Mouse (Mus musculus) spleen, adult 12 weeks (tissue): ENCODE measurements at regions not wholly inside any gene's neighbourhood (a gene's known extent, or its start where the extent isn't known, plus 50 kb on each side); places are given as distances from the start of the nearest gene placed in this dataset.

Source experiments
- DNase-seq: peaks from one replicate; pipeline ENCODE4 v3.0.0; 2022; ENCODE audit warnings: low spot score

DNA sequence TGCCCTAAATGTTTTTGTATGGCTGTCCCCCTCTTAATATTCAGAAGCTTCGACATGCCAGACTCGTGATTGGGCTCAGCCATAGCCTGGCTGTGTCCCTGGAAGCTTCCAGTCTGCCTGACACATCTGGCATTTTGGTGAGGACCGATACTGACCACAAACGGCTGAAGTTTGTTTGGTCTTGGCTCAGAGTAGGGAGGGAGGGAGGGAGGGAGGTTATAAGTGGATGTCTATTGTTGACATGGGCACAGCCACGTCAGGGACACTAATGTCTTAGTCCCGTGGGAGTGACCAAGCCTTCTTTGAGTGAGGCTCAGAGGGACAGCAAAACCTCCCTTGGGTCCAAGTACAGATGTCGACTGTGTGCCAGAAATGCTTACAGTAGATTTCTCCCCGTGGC is 151.7 kb downstream of the Chst1 start:
- DNase-seq: no peak

DNA sequence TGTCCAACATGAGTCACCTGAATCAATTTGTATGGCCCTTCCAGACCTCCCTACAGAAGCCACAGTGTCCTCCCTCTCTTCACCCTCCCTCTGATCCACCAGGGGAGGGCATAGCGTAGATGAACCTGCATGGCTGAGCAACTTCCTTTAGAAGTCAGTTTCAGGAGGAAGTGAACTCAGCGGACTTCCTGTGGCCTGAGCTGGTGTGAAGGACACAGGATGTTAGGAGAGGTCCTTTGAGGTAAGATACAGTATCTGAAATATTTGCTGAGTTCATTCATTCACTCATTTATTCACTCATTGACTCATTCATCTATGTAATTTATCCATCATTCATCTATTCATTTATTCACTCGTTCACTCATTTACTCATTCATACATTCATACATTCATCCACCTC is 152.6 kb downstream of the Chst1 start:
- DNase-seq: no peak

DNA sequence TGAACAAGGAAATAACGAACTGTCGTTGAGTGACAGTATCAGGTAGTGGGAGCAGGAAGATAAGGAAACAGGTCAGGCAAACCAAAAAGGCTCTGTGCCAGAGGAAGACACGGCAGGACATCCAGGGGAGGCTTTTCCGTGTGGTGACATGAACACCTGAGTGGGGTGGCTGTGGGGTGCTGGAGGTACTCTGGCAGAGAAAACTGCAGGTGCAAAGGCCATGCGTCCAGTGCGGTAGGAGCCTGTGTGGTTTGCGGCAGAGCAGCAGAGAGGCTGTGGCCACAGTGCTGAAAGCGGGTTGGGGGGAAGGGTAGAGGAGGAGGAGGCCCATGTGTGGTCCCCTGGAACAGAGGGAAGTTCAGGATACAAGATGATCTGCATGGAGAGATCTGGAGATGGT is 153.3 kb downstream of the Chst1 start:
- DNase-seq: no peak

DNA sequence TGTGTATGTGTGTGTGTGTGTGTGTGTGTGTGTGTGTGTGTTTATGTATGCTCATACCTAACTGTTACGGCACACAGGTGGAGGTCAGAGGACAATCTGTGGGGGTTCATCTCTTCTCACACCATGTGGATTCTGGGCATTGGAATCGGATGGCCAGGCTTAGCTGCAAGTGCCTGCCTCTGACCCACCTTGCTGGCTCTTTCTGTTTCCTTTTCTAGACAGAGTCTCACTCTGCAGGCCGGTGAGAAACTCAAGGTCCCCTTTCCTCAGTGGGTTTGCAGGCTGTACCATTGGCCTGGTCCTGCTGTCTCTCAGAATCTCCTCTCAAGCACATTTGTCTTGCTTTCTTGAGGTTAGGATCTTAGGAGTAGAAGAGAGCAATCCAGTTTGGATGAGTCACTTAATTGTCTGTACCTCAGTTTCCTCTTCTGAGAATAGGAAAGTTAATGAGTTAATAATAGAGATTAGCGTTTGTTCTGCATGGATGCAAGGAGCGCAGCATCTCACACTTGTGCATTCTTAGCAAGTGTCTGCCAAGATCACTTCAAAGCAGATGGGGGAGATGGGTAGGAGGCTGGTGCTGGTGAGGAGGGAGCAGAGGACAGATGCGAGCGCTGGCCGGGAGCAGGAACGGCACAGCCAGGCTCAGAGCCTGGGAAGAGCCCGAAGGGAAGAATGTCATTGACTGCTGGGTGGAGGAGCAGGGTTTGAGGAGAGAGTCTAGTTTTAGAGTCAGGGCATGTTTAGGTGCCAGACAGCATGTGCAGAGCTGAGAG is 155.2 kb downstream of the Chst1 start:
- no peak for DNase-seq

DNA sequence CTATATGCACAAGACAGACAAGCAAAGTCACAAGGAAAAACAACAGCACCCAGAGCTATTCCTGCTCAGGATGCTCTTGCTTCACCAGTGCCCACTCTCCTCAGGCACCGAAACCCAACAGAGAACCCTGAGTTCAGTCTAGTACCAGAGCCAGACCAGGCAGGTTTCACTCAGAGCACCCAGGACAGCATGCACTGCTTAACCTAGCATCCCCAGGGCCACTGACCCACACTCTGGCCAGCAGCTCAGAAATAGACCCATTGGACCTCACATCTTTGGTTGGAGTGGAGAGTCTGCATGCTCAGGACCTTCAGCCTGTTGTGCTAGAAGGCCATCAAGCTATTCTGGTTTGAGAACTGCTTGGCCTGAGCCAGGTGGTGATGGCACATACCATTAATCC is 157.0 kb downstream of the Chst1 start:
- no peak for DNase-seq

DNA sequence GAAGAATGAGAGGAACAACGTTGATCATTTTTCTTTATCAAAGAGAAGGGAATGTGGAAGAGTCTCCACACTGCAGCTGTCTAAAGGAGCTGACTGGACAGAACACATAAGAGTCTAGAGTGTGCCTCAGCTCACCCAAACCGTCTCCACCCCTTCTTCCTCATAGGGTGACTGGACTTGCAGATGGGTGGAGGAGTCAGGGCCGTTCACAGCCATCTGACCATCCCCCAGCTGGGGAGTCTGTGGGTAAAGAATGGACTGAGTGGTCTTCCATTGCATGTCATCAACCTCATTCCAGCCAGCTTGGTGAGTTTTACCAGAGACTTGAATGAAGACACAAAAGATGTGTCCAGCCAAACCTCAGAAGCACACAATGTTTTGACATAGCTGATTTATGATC is 156.1 kb upstream of the Syt13 start:
- DNase-seq: no peak

DNA sequence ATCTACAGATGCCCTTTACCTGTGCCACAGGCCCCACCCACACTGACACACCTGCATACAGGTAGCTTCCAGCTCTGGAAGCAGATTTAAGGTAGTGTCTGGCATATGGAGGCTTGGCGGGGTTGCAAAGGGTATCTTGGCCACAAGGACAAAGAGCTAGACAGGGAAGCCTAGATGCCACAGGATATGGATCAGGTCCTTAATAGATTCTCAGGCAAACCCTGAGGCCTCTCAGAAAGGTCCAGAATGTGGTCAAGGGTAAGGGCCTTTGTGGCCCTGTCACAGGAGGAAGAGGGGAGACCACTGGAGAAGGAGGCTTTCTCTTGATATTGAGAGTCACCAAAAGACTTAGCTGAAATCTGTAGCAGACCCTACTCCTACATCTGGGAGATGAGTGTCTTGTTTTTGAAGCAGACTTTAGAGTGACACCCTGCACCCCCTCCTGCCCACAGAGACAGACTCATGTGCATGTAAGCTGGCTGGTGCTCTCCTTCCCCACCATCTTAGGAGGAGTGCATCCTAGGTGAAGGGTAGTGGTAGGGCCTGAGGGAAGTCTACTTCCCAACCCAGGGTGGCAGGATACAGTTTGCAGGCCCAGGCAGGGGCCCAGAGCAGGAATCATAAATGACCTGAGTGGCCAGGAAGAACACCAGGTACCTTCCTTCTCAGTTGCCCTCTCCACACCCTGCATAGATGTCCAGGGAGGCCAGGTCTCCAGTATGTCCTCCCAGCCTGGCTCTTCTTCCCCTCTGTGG is 150.8 kb upstream of the Syt13 start:
- no peak for DNase-seq

DNA sequence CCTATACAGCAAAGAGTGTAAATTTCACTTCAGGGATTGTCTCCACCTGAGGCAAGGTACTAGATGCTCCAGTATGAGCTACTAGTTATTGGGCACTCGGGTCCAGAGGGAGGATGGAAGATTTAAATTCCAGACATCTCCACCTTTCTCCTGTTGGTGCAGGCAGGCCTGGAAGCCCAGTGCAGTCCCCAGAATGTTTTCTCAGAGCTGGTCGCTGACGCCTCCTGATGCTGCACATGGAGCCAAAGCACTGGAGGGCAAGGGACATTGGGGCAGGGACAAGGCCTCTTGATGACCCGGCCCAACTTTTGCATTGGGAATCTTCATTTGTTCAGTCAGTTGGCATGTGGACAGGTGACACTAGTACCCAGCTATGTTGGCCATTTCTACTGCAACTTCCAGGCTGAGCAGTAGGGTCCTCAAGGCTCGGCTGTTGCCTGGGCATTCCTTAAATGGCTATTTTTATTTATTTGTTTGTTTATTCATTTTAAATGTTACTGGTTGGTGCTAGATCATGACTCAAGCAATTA is 147.4 kb upstream of the Syt13 start:
- DNase-seq: no peak

DNA sequence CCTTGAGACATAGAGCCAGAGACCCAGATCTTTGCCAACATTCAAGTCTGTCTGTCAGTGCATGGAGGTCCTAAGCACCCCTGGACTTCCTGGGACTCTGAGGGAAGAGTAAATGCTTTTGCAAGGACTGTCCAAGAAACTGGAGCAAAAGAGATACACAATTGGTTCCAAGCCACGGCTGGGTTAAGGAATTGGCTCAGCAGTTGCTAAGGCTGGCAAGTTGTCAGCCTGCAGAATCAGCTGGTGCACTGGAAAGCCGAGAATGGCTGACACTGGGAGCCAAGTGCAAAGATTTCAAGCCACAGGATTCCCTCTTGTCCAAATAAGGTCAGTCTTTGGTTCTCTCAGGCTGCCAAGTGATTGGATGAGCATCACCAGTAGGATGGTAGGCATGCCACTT is 146.8 kb upstream of the Syt13 start:
- no peak for DNase-seq

DNA sequence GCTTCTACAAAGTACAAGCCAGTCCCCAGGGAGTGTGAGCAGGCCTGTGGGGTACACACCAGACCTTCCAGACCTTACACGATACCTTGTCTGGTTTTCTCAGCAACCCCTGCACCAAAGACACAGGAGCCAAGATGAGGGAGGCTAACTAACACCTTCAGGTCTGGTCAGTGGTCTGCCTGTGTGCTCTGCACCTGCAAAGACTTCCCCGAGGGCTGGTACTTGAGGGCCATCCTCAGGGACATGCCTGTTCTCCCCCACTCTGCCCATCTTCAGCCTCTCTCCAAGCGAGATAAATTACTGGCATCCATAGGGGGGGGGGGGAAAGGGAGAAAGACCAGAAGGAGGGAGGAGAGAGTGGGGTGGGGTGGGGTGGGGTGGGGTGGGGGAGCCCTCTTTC is 145.8 kb upstream of the Syt13 start:
- DNase-seq: no peak

DNA sequence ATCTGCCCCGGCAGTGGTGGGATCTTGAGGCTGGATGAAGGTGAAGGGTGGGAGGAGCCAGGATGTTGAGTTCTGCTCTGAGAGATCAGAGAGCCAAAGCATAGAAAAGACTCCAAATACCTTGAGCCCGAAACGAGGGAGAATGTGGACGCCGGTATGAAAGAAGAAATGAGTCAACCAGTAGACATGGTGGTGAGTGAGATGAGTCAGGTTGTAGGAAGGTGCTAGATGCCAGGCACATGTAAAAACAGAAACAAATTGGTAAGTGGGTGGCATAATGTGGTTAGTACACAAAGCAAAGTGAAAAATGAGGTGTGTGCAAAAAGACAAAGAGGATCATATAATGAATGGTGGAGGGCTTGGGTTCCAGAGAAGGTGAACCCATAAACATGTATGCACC is 144.8 kb upstream of the Syt13 start:
- no peak for DNase-seq

DNA sequence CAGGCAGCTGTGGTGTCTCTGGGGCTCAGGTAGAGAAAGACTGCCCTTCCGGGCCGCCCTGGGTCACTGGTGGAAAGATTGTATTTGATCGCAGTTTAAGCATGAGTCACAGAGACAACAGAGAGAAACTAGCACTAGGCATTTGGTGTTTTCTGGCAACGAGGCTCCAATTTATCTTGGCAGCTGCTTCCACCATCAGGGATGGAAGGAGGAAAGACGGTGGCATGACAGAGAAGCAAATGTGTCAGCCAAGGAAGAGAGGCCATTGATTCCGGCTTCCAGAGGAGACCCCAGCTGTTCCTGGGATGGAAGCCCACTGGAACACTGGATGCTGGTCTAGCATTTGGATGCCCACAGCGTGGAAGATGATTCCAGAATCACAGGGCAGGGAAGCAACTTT is 142.3 kb upstream of the Syt13 start:
- DNase-seq: no peak

DNA sequence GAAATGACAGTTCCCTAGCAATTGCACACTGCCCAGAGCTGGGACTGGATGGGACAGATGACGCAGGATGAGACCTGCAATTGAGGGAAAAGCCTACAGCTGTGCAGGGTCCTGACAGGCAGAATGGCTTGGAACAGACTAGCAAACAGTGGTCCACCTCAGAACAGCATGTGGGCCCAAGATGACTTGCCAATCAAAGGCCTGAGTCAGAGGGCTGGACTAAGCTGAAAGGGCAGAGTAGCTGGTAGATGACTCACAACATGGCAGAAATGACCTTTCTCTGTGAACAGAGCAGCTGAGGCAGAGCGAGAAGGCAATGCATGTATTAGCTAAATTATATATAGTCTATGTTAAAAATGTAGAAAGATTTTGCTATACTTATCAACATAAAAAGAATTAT is 138.4 kb upstream of the Syt13 start:
- DNase-seq: no peak

DNA sequence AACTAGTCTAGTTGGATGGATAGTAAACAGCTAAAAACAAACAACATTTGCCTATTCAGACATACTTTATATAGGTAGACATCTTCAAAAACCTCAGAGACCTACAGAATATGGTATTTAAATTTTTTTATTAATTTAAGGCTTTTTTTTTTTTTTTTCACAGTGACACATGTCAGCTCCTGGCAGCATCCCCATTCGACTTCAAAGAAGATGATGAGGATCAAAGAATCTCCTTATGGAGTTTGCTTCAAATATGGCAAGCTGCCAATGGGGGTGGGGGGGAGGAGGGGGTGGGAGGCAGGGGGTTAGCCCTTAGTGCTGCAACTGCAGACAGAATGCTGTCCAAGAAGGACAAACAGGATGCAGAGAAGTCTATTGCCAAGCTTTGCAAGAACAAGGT is 135.8 kb upstream of the Syt13 start:
- no peak for DNase-seq

DNA sequence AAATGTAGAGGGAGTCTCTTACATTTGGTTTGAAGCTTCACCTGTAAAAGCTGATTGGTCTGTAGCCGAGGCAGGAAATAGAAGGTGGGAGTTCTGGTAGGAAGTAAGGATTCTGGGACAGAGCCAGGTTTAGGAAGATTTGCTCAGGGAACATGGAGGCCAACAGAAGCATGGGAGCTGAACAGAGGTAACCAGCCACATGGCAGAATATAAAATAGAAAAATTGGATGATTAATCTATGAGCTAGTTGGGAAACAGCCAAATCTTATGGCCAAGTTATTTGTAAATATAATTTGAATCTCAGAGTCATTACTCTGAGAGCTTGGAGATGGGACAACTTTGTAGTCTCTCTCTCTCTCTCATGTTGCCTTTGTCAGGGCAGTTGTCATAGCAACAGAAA is 134.9 kb upstream of the Syt13 start:
- no peak for DNase-seq

DNA sequence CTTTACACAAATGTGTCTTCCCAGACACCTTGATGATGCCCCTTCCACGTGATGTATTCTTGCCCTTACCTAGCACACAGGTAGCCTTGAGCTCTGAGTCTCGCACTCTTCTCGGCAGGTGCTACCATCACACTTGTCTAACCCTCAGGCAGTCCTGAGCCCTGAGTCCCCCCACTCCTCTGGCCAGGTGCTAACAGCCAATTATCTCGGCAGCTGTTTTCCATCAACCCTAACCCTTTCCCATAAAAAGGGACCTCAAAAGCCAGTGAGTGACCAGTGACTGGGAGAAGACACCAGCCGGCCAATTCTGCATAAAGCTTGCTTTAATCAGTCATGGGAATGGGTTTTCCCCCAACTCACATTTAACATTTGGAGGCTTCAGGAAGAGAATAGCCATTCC is 133.4 kb upstream of the Syt13 start:
- DNase-seq: no peak

DNA sequence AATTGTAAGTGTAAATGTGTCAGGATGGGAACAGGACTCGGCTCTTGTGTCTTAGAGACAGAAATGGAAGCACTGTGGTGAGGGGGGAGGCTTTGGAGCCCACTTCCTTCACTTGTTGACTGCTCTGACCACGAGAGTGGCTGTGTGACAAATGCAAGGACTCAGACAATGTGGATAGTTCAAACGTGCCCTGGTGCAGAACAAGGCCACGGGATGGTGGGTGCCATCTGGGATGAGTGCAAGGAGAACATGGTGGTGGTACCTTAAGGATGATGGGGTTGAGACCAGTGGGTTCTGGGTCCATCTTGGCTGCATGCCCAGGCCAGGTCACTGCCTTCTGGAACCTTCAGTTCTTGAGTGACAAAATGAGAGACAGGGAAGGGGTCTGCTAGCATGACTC is 132.3 kb upstream of the Syt13 start:
- no peak for DNase-seq

DNA sequence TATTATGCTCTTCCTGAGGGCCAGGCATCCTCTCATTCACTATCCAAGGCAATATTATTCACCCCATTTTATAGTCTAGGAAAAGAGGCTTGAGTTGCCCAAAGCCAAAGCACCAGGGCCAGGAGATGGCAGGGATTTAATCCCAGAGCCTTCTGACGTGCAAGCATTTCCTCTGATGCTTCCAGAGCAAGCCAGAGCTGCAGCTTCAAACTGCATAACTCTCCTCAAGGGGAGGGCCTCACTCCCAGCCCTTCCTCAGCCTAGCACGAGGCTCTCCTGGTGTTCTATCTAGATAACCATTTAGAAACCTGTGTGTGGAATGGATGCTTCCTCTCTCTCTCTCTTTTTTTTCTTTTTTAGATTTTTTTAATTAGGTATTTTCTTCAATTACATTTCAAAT is 130.0 kb upstream of the Syt13 start:
- no peak for DNase-seq

DNA sequence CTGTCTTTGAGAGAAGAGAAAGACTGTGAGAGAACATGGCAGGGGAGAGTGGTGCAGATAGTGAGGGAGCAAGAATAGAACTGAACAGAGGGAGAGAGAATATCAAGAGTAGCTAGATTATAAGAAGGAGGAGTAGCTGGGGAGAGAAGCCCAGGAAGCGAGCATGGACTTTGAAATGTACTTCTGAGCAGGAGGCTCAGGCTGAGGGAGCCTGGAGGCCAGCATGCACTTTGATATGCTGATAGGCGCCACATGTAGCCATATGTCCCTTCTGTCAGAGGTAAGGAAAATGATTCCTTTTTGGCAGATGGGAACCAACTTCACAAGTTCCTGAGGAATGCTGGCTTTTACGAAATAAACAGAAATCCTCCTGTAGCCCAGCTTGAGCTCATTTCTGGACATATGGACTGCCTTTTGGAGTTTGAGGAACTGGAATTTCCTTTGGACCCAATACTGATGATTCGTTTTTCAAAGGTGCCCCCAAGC is 126.9 kb upstream of the Syt13 start:
- no peak for DNase-seq

DNA sequence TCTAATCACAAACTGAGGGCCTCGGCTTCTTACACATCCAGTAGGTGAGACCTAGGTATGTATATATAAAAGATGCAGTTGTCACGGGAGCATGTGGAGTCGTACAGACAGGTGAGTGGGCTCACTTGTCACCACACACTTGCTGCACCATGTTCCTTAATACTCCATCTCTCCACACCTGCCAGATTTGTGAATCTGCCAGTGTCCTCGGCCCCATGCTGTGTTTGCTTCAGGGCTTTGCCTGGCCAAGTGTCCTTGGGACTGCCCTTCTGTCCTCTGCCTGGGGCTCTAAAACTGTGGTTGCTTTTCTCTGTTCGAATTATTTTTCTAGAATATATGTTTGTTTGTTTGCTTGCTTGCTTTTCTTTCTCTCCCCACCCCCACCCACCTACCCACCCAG is 126.0 kb upstream of the Syt13 start:
- no peak for DNase-seq

DNA sequence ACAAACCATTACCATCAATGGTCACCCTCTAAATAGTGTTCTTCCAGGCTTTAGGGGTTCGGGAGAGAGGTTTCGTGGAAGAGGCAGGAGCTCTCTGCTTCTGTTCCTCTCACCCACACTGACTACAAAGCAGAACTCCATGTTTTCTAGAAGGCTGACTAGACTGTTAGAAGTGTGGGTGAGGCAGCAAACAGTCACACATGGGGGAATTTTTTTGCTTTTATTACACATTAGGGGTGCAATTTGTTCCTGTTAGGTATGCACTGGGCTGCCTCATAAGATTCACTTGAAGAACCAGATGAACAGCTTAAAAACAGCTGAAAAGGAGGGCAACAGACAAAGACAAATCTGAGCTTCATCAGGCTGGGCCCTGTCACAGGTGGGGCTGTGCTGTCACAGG is 124.5 kb upstream of the Syt13 start:
- no peak for DNase-seq

DNA sequence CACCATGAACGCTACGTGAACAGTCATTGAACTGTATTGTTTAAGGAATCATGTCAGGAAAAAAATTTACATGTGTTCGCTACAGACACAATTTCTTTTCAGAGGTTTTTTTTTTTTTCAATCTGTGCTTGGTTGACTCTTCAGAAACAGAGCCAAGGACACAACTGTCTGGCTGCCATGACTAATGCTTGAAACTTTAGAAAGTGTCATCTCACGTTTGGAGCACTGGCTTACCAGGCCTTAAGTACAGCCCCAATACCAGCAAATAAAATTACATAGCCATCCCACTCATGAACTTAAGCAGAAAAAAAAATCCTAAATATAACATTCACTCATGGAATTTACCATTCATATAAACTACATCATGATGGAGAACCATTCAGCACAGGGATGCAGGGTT is 115.1 kb upstream of the Syt13 start:
- no peak for DNase-seq

DNA sequence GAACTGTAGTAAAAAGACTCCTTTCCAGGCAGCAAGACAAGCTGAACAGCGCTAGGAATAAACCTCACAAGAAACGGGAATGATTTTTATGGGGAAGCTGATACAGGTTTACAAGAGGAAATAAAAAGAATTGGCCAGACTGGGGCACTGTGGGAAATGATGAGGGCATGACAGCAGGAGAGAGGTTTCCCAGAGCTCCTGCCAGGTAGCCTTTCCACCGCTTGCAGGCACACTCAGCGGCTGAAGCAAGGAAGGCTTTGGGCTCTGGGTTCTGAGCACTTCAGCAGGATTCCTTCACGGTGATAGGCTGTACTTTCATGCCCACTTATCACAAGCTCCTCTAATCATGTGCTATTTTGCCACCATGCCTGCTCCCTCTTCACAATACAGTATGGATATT is 114.2 kb upstream of the Syt13 start:
- no peak for DNase-seq

DNA sequence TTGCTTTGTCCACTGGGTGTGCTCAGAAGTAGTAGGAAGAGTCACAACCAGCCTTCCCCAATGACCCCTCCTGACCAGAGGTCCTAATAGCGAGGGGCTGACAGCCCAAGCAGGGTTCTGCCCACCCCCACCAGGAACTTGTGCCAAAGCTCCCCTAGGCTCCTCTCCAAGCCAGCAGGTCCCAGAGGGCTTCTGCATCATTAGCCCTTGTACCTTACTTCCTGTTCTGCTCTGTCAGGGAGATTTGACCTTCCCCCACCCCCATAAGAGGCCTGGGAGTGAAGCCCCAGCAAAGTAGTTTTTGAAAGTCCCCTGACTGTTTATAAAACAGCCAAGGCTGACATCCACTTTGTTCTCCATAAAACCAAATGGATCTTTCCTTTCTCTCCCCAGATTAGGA is 110.0 kb upstream of the Syt13 start:
- no peak for DNase-seq
